Mouse (Mus musculus) kidney, embryonic 14.5 days (tissue): ENCODE measurements around the gene Insc. TPM values are rescaled to one million over a fixed set of nuclear protein-coding genes. Genes with fewer than 3 reads are reported as not detected.

Experiments used
- ATAC-seq: fragments of 200-750 bp; cut with Nextera tagmentation; 2 replicates; pipeline ENCODE4 v1.8.0; 2017; ENCODE audit warnings: moderate number of reproducible peaks, mild to moderate bottlenecking, moderate TSS enrichment, moderate library complexity; ENCODE audit not compliant: low FRiP score, low TSS enrichment
- H3K27ac ChIP-seq: fragments of 300-500 bp; sonication (generic); 2 replicates; pipeline ENCODE4 v1.5.1; 2014; ENCODE audit warnings: low read depth, mild to moderate bottlenecking, low read length, moderate library complexity, mixed read lengths
- H3K27me3 ChIP-seq: fragments of 300-500 bp; sonication (generic); 2 replicates; pipeline ENCODE4 v1.6.1; 2014; ENCODE audit warnings: mild to moderate bottlenecking, low read length; ENCODE audit not compliant: control insufficient read depth, insufficient read depth
- H3K36me3 ChIP-seq: fragments of 300-500 bp; sonication (generic); 2 replicates; pipeline ENCODE4 v1.6.1; 2014; ENCODE audit warnings: low read length, mixed read lengths; ENCODE audit not compliant: control insufficient read depth, insufficient read depth
- H3K4me1 ChIP-seq: fragments of 300-500 bp; sonication (generic); 2 replicates; pipeline ENCODE4 v1.6.1; 2014; ENCODE audit warnings: low read length, mixed read lengths; ENCODE audit not compliant: control insufficient read depth, insufficient read depth
- H3K4me2 ChIP-seq: fragments of 300-500 bp; sonication (generic); replicated peaks from 2 replicates; pipeline ENCODE4 v1.6.1; 2014; ENCODE audit warnings: low read depth, mild to moderate bottlenecking, low read length
- H3K4me3 ChIP-seq: fragments of 300-500 bp; sonication (generic); 2 replicates; pipeline ENCODE4 v1.5.1; 2014; ENCODE audit warnings: mild to moderate bottlenecking, low read length
- H3K9ac ChIP-seq: fragments of 300-500 bp; sonication (generic); 2 replicates; pipeline ENCODE4 v1.6.1; 2014; ENCODE audit warnings: low read depth, mild to moderate bottlenecking, low read length, moderate library complexity
- H3K9me3 ChIP-seq: fragments of 300-500 bp; sonication (generic); 2 replicates; pipeline ENCODE4 v1.6.1; 2016; ENCODE audit warnings: low read length; ENCODE audit not compliant: control insufficient read depth
- whole genome bisulfite sequencing: fragments of 180-500 bp; shearing (Covaris S2); extraction: QIAGEN DNeasy Blood & Tissue Kit; methylation state at CpG from one replicate; pipeline ENCODE4 v1.1.7; 2014; 5-methylcytosine and 5-hydroxymethylcytosine counted together
- polyA plus RNA-seq: library from polyadenylated mRNA; unstranded; fragments of >200 nt; fragmentation: Nextera tagmentation; extraction: Ambion mirVana; gene quantifications from 2 replicates; pipeline ENCODE4 v1.2.1, GENCODE M21; 2014

Insc gene
- polyA plus RNA-seq, 1 experiment from 2014 or later = 1.6 TPM

DNA sequence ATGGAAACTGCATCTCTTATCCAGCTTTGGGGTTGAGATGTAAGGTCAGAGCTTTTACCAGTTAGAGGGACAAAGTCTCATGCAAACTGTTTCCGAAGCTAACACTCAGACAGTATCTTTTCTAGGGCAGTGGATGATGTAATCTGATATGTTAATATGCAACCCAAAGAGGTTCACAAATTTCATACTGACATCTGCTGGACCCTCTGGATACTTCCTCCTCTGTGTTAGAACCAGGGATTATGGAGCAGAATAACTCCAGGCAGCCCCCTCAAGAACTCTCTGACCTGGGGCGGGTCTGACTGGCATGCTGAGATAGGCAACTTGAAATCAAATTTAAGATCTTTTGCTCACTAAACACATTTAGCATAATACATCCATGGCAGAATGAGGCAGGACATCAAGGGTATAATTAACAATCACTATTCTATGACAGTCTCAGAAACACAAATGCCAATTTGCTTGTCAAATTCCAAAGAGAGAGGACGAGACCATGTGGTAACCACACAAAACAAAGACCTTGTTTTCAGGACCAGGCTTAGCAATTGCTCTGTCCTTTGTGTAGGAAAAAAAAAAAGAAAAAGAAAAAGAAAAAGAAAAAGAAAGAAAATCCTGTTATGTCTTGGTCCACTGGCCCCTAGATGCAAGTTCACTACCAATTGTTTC is 117.5 kb downstream of the Insc start:
- H3K9ac ChIP-seq = no peak overlapping the region

DNA sequence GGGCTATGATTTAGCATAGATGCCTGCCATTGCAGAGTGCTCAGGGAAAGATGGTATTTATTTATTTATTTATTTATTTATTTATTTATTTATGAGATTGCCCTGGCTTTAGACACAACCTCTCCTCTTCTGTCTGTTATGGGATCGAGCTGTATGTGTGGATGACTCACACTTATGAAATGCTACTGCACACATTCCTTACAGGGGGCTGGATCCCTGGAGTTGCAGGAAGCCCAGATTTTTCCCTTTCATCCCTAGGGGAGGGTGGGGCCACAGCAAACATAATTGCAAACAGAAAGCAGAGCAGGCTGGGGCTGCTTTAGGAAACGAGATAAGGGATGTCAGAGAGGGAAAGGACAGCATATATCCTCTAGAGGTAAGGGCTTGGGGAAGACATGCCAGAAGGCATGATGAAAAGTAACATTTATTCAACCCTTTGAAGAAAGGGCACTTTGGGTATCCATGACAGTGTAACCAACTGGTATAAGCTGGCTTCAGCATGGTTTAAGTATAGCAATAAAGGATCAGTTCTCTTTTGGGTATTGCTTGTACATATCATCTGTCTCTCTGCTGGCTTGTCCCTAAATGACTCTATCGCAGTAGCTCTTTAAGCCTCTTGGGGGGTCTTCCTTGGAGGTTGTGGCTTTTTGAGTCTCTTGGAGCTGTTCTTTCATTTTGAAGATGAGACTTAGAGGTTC is 130.0 kb downstream of the Insc start:
- H3K9ac ChIP-seq = no peak overlapping the region
- H3K4me2 ChIP-seq = no peak overlapping the region
- H3K27me3 ChIP-seq = no peaks in the 10 kb centered on the region
- H3K4me1 ChIP-seq = no peaks in the 10 kb centered on the region
- ATAC-seq = no peak
- no peaks in the 10 kb centered on the region for H3K9me3 ChIP-seq
- no peak overlapping the region for H3K27ac ChIP-seq
- WGBS = 56% methylated on average over 3 of the region's 3 CpGs
- H3K36me3 ChIP-seq = no peaks in the 10 kb centered on the region
- no peak overlapping the region for H3K4me3 ChIP-seq

More for the DNA sequence above, 117.5 kb downstream of the Insc start:
- Histone ChIP-seq H3K9me3 (no peaks in the 10 kb centered on the region), H3K4me3 (no peak overlapping the region), H3K36me3 (no peaks in the 10 kb centered on the region), H3K27me3 (no peaks in the 10 kb centered on the region), H3K27ac (no peak overlapping the region), H3K4me1 (no peaks in the 10 kb centered on the region), H3K4me2 (no peak overlapping the region)
- ATAC-seq = no peak
- WGBS = 77% methylated on average over 3 of the region's 3 CpGs

DNA sequence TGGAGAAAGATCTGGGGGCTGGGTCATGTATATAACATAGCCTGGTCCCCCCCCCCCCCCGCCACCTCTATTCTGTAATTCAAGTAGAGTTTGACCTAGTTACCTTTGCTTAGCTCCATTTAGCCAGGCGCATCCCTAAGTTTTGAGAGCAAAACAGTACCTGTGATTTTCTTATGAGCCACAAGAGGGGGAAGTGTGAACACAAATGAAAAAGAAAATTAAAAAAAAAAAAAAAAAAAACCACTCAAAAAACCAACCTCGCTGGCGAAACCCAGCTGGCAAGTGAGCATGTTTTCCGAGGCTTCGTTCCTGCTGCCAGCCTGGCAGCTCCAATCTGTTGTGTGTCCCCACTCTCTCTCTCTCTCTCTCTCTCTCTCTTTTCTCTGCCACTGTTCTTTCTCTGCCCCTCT is 130.5 kb downstream of the Insc start:
- no peak for ATAC-seq
- H3K4me1 ChIP-seq = no peaks in the 10 kb centered on the region
- 31% methylated on average over 6 of the region's 6 CpGs for WGBS
- H3K36me3 ChIP-seq = no peaks in the 10 kb centered on the region
- no peak overlapping the region for H3K4me2 ChIP-seq
- no peaks in the 10 kb centered on the region for H3K27me3 ChIP-seq
- H3K4me3 ChIP-seq = no peak overlapping the region
- H3K27ac ChIP-seq = no peak overlapping the region
- no peaks in the 10 kb centered on the region for H3K9me3 ChIP-seq
- no peak overlapping the region for H3K9ac ChIP-seq

DNA sequence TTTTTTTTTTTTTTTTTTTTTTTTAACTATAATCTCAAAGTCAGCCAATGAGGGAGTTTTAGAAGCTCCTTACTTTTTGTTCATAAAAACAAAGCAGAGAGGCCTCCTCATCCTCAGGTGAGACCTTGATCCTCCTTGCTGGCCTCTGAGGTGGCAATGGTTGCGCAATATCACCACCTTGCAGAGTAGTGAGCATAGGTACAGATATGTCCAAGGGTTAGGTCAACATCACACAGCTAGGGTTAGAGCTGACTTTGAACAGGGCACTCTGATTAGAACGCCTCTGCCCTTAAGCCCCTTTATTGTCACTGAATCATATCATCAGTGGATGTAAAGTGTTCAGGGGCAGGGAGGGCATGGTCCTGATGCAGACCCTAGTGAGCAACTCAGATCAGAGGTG is 131.1 kb downstream of the Insc start:
- no peak overlapping the region for H3K4me2 ChIP-seq
- H3K36me3 ChIP-seq = no peaks in the 10 kb centered on the region
- H3K27ac ChIP-seq = no peak overlapping the region
- no peaks in the 10 kb centered on the region for H3K9me3 ChIP-seq
- WGBS = 85% methylated on average over 2 of the region's 2 CpGs
- H3K4me3 ChIP-seq = no peak overlapping the region
- no peaks in the 10 kb centered on the region for H3K27me3 ChIP-seq
- H3K4me1 ChIP-seq = no peaks in the 10 kb centered on the region
- H3K9ac ChIP-seq = no peak overlapping the region
- no peak for ATAC-seq

DNA sequence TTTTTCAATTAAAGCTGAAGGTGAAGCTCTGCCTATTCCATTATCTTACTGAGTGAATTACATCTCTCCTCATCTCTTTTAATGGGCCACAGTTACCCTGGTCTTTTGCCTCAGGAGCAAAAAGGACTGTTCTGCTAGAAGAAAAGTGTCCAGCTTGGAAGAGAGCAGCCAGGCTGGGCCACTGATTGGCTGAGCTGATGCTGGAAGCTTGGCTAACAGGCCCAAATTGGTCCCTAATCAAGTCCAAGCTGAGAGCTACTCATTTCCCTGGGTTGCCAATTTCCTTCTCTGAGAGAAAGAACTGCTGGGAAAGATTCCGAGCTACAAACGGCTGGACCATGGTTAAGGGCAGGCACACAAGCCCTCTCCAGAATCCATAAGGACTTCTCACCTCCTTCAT is 140.1 kb downstream of the Insc start:
- Histone ChIP-seq H3K27ac (no peak overlapping the region), H3K27me3 (no peaks in the 10 kb centered on the region), H3K4me1 (no peaks in the 10 kb centered on the region), H3K9ac (no peak overlapping the region), H3K4me3 (no peak overlapping the region), H3K9me3 (no peaks in the 10 kb centered on the region), H3K4me2 (no peak overlapping the region), H3K36me3 (no peaks in the 10 kb centered on the region)
- no peak for ATAC-seq
- WGBS = 78% methylated on average over 2 of the region's 2 CpGs

DNA sequence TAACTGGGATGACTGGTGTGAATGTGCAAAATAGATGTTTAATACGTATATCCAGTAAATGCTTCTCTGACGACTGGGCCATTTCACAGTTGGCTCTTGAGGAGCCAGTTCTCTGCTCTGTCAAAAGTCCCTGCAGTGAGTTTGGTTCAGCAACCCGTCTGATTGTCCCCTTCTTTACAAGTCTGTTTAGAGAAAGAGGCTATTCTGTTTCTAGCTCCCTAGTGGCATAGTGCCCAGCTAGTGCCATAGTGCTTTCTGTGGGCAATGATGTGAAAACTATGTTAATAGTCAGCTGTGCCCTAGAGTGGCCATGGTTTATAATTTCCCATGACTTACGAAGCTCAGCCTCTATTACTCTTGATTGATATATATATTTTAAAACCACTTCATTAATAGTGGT is 143.4 kb downstream of the Insc start:
- H3K27ac ChIP-seq = no peak overlapping the region
- no peak overlapping the region for H3K4me3 ChIP-seq
- no peaks in the 10 kb centered on the region for H3K4me1 ChIP-seq
- ATAC-seq = no peak
- 82% methylated on average over 4 of the region's 4 CpGs for WGBS
- H3K36me3 ChIP-seq = no peaks in the 10 kb centered on the region
- H3K4me2 ChIP-seq = no peak overlapping the region
- no peak overlapping the region for H3K9ac ChIP-seq
- H3K27me3 ChIP-seq = no peaks in the 10 kb centered on the region
- no peaks in the 10 kb centered on the region for H3K9me3 ChIP-seq

DNA sequence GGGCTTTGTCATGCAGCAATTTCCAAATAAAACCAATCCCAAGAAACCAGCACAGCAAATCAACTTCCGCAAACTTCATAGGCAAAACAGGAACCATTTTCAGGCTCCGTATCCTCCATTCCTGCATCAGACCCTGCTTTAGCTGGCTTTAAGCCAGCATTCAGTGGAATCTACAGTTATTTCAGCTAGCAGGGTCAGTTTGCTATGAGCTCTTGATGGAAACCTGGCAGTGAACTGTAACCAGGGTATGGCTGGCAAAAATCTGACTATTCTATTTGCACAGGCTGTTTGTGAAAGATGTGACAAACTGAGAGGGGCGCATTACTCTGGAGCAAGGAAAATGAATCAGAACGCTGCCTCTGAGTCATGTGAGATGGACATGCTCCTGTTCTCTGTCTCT is 146.7 kb downstream of the Insc start:
- H3K27me3 ChIP-seq = no peaks in the 10 kb centered on the region
- H3K36me3 ChIP-seq = no peaks in the 10 kb centered on the region
- no peaks in the 10 kb centered on the region for H3K4me1 ChIP-seq
- no peak overlapping the region for H3K4me2 ChIP-seq
- H3K4me3 ChIP-seq = no peak overlapping the region
- no peak for ATAC-seq
- H3K27ac ChIP-seq = no peak overlapping the region
- WGBS = 97% methylated on average over 4 of the region's 4 CpGs
- no peak overlapping the region for H3K9ac ChIP-seq
- no peaks in the 10 kb centered on the region for H3K9me3 ChIP-seq

DNA sequence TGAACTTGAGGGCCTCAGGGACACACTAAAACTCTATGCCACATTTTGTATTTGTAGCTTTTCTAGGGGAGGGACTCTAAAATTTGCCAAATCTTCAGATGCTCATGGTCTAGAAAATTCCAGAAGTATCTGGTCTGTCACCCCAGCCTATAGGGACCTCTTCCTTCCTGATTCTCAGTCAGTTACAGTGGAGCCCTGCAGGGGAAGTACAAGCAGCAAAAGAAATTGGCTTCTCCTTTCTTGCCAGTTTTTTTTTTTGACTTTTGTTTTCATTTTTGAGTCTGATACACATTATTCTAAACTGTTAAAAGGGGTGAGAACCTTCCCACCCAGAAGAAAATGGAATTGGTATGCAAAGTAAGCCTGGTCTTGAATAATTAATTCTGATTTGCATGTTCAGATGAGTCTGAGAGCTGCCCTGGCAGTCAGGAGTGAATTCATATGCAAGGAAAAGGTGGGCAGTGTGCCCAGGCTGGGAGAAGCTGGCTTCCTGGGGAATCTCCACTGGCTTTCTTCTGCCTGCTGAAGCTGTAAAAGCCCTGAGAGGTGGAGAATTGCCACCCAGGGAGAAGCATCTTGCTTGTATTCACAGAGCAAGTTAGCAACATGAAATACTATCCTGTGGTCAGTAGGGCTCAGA is 149.2 kb downstream of the Insc start:
- H3K27me3 ChIP-seq = no peaks in the 10 kb centered on the region
- H3K9ac ChIP-seq = no peak overlapping the region
- H3K36me3 ChIP-seq = no peaks in the 10 kb centered on the region
- no peaks in the 10 kb centered on the region for H3K9me3 ChIP-seq
- H3K27ac ChIP-seq = no peak overlapping the region
- H3K4me3 ChIP-seq = no peak overlapping the region
- ATAC-seq = no peak
- no peaks in the 10 kb centered on the region for H3K4me1 ChIP-seq
- no peak overlapping the region for H3K4me2 ChIP-seq

DNA sequence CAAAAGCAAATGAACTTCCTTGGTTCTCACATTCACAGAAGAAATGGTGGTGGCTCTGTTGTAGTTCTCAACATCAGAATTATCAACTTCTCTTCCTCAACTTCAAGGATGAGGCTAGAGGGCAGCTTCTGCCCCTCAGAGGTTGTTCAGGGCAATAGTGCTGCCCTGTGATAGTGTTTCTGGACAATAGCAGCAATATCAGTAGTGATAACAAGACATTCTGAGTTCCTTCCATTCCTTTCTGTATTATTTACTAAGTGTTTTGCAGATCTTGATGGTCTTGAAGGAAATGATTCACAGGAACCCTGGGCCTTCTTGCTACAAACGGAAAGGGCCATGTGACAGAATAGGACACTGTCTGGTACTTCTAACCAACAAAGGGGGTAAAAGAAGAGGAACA is 150.4 kb downstream of the Insc start:
- Histone ChIP-seq H3K4me3 (no peak overlapping the region), H3K9ac (no peak overlapping the region), H3K4me2 (no peak overlapping the region), H3K4me1 (no peaks in the 10 kb centered on the region), H3K27me3 (no peaks in the 10 kb centered on the region), H3K36me3 (no peaks in the 10 kb centered on the region), H3K27ac (no peak overlapping the region), H3K9me3 (no peaks in the 10 kb centered on the region)
- 78% methylated on average over 1 of the region's 1 CpGs for WGBS
- no peak for ATAC-seq
